Mouse (Mus musculus) thymus, postnatal 0 days (tissue): ENCODE measurements around the gene Cog5. TPM values are rescaled to one million over a fixed set of nuclear protein-coding genes. Genes with fewer than 3 reads are reported as not detected.

Experiments used
- DNase-seq: peaks from one replicate; pipeline ENCODE4 v3.0.0-alpha.2; 2015; ENCODE audit warnings: low spot score
- polyA plus RNA-seq: library from polyadenylated mRNA; unstranded; fragments of >200 nt; fragmentation: Nextera tagmentation; extraction: Ambion mirVana; gene quantifications from 2 replicates; pipeline ENCODE4 v1.2.1, GENCODE M21; 2015

The Cog5 gene
- polyA plus RNA-seq, 1 experiment from 2014 or later: 34.0 TPM

DNA sequence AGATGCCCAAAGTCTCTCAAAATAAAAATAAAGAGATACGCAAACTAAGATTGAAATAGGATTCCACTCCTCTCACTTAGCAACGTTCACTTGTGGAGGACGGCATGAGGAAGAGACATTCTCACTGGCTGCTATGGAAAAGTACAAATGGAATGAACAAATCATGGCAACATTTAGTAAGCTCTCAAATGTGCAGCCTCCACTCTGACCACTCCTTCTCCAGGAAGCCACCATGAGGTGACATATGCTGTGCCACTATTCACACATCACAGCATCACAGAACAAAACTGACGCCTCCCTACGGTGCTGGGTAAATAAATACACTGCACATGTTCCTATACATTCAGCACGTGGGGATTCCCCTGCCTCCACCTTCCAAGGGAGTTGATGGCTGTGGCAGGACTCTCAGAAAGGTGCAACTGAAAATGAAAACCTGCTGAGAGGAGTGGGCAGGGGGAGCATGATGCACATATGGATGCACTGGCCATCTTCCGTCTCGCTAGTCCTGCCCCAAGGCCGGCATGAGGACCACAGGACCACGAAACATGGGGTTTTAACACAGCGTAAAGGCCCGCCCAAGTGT is 323.0 kb downstream of the Cog5 start:
- DNase-seq: no peak

GRCm38 (mm10) chr12:31983238-31983637 is 328.6 kb downstream of the Cog5 start:
- DNase-seq: no peak

- DNase-seq: no peak
Observed at GRCm38 (mm10) chr12:31983769-31984168, 329.1 kb downstream of the Cog5 start.

DNA sequence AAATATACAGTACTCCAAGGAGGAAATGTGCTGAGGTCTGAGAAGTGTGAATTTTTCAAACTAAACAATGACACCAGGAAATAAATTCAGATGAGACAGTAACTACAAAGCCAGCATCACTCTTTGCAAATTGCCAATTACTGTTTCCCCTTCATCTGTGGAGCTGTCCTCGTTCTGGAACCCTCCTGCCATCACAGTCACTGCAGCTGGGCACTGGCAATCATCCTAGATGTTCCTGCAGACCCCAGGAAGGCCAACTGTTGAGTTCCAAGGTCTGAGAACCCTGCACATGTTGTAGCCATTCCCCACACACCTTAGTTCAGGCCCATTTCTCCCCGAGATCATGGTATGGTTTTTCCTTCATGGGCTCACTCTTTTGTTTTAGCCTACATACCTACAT is 329.5 kb downstream of the Cog5 start:
- no peak for DNase-seq

DNA sequence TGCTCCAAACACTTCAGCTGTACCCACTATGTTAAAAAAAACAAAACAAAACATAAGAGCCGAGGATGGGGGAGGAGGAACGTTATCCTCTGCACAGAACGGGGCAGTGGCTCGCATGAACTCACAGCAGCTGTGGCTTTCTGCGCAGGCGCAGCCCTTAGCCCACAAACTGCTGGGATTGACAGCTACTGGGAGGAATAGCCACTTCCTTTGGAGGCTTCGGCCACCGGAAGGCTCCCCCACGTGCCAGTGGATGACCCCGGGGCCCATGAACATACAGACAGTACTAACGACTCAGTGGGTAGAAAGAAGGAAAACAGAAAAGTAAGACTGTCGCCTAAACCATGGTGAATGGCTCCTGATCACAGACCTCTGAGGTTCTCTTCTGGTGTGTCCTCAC is 330.0 kb downstream of the Cog5 start:
- DNase-seq: peak; percentile 43

DNA sequence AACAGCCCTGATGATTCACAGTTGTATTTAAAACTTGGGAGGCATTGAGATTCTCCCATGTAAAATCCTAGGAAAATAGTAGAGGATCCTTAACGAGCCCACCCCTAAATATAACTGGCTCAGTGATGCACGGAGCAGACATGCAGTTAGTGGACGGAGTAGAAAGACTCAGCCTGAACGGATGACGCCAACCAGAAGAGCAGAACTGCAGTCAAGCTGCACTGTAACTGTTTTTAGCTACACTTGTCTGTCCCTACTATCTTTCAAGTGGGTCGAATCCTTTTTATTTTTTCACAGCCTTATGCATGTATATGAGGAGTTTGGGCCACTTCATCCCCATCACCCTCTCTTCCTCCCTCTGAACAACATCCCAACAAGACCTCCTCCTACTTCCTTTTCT is 331.1 kb downstream of the Cog5 start:
- no peak for DNase-seq

GRCm38 (mm10) chr12:31986463-31986862 is 331.8 kb downstream of the Cog5 start:
- DNase-seq: no peak

Other genes with a start within 250 kb of the Cog5 start
- 10.9 and 13.2 TPM in 2 replicates for gene Cbll1, start 155.3 kb upstream of the Cog5 start, polyA plus RNA-seq
- gene Slc26a4, start 94.9 kb upstream of the Cog5 start, polyA plus RNA-seq: 0.21 and 0.44 TPM in 2 replicates
- 61.5 and 66.7 TPM in 2 replicates for gene Bcap29, start 20.2 kb upstream of the Cog5 start, polyA plus RNA-seq
- 9.7 and 11.4 TPM in 2 replicates for gene Dus4l, start within 50 bp of the Cog5 start, polyA plus RNA-seq
- gene Gpr22, start 59.1 kb downstream of the Cog5 start, polyA plus RNA-seq: 0.09 and 0.36 TPM in 2 replicates